Mouse (Mus musculus) mouse trophoblast stem cell (cell line): ENCODE data around the gene Zbtb16.

Source experiments
- in situ Hi-C, 2 experiments: fragments of 300-500 bp; cut with MseI, MboI; formaldehyde crosslinking; loops; 2 replicates in 1 of 2; 3 replicates in 1 of 2; pipeline ENCODE4 v1.15.1; 2025

Zbtb16 gene

DNA sequence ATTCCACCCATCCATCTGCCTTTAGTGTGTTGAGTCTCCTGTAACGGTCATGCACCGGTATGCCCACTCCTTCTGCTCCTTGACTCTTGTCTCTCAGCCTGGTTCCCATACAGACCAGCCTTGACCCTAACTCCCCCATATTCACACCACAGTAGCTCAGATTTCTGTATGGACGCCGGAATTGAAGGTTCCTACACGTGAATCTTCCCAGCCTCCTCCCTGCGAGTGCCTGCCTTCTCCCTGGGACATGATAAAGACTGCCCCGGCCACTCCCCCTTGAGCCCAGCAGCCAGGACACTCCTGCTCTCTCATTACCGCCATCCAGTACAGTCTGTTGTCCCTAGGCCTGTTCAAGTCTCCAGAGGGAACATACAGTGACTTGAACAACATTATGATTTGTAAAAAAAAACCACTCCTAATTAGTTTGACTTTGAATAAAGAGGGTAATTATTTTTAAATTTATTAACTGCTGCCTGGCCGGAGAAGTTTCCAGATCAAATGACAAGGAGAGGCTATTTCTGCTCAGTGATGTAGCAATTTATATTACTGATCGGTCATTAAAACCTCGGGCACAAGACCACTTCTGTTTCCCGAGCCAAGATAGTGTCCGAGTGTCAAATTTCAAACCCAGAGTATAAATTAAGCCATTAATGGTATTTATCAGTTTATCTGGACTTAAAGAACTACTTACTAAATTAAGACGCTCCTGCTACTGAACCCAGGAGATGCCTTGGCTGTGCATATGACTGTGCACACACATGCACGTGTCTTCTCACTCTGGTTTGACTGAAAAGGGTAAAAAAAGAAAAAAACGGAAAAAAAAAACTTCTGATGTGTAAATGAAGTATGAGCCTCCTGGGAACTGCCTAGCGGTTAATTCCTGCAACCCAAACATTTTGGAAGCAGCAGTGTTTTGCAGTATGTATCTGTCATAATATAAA lies 125.4 kb downstream of the Zbtb16 start:
- in situ Hi-C loops, result no loop called here

DNA sequence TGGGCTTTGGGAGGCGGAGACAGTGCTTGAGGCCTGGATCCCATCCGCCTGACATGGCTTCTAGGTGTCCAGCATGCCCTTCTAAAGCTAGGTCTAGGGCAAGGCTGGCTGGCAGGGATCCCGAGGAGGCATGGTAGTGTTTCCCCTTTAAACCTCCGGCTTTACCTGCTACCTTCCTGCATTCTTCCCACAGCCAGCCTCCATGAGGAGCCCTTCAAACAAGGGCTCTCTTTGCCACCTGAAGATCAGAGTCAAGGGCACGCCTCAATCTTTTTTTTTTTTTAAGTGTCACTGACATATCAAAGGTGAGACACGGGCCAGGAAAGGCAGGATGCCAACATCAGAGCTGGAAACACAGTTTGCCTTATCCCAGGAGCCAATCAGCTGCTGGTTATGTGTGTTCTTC lies 128.2 kb downstream of the Zbtb16 start:
- in situ Hi-C loops, result no loop called here

DNA sequence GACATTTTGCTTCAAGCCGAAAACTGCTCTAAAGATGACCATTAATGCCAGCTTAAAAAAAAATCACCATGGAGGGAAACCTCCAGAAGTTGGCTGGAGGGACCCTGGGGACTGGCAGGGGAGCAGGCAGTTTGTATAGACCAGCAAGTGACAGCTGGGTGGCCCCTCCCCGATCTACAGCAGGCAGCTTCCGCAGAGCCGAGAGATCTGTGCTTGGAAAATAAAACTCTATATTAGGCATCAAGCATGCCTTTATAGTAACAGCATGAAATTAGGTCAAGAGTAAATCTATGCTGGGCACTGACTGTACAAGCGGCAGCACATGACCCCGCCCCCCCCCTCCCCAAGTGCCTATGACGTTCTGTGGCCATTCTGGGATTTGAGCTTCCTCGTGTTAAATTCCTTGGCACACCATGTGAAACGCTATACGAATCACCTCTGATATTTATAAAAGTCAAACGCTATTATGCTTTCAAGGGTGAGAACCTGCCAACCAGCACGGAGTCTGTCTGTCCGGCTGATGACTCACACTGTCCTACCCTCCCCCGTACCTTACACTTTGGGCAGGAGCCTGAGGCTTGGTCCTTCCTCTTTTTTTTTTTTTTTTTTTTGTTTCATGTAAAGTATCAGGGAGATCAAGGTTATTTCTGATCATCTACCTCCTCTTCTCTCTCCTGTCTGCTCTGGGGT lies 128.7 kb downstream of the Zbtb16 start:
- in situ Hi-C loops, result no loop called here

DNA sequence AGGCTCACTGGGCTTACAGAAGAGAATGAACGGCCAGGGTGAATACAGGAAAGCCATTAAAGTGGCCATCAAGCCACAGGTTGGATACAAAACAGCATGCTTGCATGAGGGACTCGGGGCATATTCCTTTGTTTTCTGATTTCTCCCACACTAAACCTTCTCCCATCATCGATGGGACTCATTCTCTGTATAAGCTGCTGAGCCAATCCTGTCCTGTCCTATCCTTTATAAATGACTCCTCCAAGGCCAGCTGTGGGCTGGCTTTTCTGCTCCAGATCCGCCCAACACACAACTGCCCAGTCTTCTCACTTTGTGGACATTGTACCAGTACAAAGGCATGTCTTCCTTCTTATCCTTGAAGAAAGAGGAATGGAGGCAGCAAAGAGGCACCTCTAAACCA lies 134.7 kb downstream of the Zbtb16 start:
- in situ Hi-C loops, result no loop called here

DNA sequence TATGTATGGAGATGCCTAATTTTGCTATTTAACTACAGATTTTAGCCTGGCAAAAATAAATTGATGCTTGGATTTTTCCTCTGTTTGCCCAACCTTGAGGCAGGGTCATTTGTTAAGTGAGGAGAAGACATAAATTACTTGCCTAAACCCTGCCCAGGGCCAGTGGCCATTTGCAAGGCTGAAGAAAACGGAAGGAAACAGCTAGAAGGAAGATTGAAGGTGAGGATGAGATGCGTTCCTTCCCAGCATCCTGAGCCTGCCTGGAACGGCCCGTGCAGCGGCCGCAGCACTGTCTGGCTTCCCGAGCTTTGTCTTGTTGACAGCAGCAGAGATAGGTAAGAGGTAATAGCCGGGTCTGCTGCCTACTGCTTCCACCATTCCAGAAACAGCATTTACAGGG lies 135.2 kb downstream of the Zbtb16 start:
- in situ Hi-C loops, result no loop called here

DNA sequence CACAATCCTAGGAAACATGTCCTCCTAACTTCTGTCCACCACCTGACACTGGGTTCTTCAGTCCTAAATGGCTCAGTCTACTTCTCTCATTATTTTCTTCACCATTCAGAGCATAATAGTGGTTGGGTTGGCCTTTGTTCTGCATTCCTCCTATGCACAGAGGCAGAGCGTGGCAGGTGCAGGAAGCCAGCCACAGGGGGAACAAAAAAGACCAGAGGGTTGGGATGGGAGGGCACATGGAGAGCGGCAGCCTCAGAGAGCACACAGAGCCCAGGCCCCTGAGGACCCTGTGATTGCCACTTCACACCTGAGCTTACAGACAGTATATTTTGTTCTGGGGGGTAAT lies 138.6 kb downstream of the Zbtb16 start:
- in situ Hi-C loops, result no loop called here

DNA sequence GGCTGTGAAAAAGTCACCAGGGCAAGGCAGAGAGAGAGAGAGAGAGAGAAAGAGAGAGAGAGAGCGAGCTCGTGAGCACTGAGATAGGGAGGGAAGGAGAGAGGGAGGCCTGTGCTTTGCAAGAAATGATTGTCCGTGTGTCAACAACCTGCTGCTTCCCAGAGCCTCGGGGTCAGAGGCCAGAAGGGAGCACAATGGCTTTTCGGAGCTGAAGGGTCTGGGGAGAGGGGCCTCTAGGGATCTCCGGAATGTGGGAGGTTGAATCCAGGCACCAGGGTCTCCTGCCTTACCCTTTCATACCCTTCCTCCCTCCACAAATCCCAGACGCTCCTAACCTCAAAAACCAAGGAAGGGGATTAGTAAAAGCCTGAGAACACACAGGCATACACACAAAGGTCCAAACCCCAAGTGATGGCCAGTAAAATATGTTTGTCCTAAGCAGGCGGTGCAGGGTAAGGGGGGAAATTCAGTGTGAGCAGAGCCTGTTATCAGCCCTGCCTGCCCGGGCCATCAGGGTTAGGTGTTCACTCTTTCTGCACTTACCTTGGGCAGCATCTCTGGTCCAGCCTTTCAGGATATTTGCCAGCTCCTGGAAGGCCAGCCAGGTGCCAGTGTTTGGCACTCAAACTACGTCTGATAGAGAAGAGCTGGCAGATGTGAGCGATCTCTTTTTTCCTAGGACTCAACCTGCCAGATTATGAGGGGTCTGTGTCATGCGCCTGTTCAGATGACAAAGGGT lies 139.1 kb downstream of the Zbtb16 start:
- in situ Hi-C loops, result no loop called here

DNA sequence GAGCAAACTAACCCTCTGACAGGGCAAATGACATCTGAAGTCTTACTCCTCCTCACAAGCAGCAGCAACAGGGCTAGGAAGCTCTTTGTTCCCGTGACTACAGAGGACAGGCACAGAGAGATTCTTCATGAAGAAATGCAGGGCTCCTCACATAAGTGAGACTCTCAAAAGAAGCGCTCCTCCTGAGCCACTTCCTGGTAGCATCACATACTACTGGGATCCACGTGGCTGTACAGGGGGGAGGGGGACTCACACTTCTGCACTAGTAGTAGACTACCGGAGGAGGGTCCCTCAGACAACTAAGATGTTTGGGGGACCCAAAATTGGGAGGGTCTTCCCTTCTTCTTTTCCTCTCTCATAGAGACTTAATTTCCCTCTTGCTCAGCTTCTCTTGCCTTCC lies 139.7 kb downstream of the Zbtb16 start:
- in situ Hi-C loops, result no loop called here

DNA sequence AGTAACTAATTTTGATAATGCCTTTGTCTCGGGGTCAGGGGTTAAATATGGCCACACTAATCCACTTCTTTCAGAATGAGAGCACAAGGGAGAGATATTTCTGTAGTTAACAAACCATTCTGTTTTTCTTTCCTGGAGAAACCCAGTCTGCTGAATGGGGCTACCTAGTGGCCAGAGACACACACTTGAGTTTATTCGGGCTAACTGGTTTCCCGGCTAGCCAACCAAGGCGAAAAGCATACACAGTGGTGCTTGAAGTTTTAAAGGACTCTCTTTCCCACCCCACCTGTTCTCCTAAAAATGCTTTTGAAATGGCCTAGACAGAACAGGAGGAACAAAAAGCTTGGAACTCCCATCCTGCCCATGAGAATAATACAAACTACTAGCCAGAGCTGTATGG lies 140.2 kb downstream of the Zbtb16 start:
- in situ Hi-C loops, result no loop called here

DNA sequence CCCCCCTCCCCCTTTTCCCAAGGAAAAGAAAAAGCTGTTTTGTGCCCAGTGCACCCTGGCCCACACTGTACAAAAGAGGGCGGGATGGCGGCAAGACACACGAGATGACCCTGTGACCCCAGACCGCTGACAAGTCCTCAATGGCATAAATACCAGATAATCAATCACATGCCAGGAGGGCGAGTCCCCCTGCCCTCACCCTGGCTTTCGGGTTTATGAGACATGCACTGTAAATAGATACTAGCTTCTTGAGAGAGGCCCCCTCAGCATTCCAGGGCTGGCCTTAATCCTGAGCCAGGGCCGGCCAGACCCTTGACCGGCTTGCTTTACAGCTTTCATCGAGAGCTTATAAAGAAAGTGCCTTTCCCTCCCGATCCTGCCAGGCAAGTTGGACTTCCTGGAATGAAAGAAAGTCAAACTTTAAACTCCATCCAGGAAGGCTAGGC lies 141.4 kb downstream of the Zbtb16 start:
- in situ Hi-C loops, result no loop called here

DNA sequence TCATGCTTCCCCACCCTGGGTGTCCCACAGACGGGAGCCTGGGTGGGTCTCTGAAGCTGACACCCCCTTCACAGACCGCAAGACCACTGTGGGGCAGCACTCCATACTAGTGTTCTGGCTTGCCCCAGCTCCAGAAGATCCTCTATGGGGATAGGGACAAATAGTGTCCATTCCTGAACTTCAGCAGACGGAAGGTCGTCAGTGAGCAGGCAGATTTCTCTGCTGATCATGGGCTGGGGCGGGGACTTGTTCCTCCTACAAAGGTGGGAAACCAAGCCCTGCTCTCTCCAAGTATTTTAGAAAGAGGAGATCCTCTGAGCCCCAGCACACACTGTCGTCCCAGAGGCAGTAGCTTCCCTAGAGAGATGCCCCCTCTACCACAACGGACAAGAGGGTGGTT lies 142.3 kb downstream of the Zbtb16 start:
- in situ Hi-C loops, result no loop called here

DNA sequence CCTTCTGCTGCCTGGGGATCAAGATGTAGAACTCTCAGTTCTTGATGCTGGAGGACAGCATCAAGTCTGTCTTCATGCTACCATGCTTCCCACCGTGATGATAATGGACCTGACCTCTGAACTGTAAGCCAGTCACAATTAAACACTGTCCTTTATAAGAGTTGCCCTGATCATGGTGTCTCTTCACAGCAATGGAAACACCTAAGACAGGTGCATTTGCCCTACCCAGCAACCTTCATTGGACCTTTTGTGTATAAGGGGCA lies 146.4 kb downstream of the Zbtb16 start:
- in situ Hi-C loops, result no loop called here

DNA sequence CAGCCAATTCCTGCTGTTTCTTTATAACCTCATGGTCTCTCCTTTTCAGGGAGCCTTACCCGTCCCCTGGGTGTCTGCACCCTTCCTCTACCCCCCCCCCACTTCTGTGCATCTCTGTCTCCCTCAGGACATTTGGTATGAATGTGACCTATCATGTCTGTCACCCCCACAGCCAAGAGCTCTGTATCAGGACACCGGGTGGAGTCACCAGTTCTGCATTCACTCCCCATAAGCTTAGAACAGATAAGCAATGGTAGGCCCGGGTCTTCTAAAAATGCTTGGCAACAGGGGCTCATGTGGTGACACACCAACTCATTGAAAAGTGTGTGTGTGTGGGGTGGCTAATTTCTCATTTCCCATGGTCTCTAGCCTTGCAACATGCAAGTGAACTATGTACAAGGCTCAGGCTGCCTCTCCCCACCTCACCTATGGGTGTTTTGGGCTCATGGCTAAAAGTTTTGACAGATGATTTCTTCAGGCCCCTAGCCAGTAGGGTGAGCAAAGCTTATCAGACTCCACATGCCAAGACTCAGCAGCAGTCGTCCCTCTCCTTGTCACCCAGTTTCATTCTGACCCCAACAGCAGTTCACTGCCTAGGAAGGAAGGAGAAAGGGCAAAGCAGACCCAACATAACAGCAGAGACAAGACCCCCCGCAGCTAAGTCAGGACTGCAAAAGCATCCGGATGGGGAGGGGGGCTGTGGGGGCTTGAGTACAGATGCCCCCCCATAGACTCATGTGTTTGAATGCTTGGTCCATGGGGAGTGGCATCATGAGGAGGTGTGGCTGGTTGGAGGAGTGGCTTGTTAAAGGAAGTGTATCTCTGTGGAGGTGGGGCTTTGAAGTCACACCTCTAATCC lies 146.9 kb downstream of the Zbtb16 start:
- in situ Hi-C loops, result no loop called here

DNA sequence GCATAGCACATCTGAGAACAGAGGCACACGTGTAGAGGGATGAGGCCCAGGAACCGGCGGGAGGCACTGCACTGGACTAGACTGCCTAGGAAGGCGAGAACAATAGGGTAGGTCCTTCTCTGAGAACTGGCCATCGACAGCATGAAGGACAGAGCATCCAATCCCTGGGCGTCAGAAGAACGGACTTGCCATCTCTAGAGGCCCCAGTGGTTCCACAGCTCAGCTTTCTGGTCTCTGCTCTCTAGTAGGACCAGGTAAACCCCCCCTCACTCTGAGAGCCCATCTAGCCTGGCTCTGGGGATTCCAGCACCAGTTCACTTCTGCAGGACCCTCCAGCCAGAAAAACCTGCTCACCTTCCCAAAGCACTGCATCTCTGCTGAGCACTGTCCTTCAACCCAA lies 148.1 kb downstream of the Zbtb16 start:
- in situ Hi-C loops, result no loop called here

DNA sequence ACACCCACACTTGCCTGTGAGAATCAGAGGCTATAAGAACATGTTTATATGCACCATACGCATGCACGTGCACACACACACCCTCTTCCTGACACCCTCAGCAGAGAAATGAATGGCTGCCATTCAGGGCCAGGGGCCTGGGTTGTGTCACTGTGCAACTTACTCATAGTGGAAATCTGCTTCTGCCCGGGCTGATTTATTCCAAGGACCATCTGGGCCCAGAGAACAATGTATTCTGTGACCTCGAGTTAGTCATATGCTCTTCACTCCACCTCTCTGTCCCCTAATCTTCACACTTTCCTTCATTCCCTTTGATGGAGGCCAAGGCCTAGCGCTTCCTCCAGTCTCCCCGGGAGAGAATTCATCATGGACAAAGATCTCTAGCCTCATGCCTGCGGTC lies 150.3 kb downstream of the Zbtb16 start:
- in situ Hi-C loops, result no loop called here

DNA sequence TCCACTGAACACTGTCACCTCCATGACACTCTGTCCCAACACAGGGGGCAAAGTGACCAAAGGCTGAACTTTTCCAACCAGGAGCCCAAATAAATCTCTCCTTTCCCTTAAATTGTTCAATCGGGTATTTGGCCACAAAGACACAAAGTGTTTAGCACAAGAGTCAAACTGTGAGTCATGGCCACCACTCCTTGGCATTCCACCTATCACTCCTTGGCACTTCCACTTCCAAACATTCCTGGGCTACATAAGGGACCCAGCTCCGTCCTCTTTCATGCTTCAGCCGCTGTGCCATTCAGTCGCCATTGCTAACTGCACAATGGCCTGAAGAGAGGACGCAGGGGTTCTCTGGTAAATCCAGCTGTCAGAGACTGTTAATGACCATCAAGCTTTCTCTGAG lies 151.9 kb downstream of the Zbtb16 start:
- in situ Hi-C loops, result no loop called here

DNA sequence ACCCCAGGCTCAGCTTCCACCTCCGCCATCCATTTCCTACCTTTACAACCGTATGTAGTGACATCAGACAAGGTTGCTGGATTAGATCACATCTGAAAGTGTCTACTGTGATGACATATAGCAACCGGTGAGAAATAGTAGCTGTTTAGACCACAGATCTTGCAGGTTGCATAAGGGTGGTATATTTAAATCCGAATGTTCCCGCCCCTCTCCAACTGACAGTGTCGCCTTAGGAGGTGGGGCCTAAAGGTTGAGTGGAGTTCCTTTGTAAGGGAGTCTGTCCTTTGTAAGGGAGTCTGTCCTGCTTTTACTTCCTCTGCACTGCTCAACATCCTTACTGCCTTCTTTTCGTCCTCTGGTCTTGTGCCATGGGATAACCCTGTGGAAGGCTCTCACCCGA lies 154.8 kb downstream of the Zbtb16 start:
- in situ Hi-C loops, result no loop called here

DNA sequence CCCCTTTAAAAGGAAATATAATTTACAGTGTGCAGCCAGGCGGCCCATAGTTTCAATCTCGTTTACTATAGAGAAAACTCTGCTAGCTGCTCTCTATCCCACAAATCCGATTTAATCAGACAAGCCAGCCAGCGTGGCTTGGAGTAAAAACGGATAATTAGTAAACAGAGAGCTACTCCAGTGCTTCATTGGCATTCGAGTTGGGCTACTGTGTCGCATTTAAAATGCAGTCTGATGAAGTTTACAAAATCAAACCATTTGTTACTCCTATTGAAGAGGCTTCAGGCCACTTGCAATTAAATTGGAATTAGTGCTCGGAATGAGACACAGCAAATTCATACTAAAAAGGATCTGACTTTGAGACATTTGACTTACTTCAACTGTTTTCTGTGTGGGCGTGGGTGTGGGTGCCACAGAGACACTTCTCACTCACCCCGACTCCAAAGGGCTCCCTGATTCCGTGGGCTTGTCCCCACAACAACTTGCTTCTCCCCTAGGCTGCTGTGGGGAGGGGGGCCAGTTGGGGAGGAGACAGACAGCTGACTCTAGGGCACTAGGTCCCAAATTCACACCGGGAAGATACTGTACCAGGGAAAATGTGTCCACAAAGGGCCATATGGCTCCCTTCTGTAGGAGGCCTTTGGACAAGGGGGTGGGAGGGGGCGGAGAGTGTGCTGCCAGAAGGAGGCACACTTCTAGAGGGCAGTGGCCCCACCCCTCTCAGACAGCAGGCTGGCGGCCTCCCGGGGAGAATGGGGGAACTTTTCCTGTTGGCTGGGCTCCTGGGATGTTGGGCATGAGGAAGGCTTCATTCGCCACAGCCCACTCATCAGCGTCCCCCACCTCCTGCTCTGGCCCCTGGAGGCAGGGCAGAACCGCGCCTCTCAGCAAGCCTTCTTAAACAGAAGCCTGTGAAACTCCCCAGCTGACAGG lies 157.3 kb downstream of the Zbtb16 start:
- in situ Hi-C loops, result no loop called here

DNA sequence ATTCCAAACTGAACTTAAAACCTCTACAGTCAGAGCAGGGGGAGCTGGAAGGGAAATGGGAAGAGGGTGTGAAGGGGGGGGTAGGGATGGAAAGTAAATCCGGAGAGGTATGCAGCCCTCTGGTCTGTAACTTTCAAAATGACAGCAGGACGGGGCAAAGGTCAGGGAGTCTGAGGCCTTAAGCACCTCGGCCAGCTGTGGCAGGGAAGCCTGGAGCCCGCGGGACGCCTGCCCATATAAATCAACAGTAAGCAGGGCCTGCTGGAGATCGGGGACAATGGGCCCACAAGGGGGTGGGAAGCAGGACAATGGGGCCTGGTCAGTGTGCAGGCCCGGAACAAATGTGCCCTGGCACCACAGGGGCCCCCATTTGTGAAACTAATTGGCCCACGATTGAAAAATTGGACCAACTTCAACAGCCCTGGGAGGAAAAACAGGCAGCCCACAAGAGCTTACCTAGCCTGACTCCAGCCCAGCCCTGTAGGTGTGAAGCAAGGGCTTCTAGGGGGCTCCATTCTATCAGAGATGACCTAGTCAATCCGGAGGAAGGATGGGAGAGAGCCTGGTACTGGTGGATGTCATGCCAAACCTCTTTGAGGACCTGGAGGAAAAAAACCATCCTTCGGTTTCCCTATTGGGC lies 160.8 kb downstream of the Zbtb16 start:
- in situ Hi-C loops, result no loop called here

DNA sequence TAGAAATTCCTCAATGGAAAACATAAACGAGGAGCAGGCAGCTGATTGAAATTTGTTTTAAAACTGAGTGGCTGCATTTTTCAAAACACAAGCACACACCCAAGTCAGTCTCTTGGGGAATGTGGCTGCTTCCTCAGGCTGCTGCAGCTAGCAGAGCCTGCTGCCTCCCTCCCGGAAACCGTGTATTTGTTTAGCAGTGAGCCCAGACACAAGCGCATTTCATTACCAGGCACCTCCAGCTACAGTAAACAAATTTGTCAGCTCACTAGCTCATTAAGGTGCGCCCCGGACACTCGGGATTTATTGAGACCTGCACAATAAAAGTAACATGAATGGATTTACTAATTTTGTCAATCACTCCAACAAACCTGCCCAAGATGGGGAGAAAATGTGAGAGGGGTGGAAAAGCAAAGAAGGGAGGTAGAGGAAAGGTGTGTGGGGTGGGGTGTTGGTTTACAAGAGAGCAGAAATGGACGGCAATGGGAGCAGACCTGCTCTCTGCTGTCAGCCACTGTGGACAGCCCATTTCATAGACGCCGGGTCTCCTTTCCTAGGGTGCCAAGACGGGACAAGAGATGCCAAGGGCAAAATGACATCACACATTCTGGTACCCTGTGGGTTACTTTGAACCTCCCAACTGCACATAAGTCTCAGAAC lies 161.5 kb downstream of the Zbtb16 start:
- in situ Hi-C loops, result no loop called here
